Mouse (Mus musculus) G1E (cell line): ENCODE results near the gene Cd244a. TPM values are rescaled to one million over a fixed set of nuclear protein-coding genes. Genes with fewer than 3 reads are reported as not detected.

Experiments used
- ATAC-seq: 2 replicates; pipeline ENCODE4 v1.8.0; 2016; ENCODE audit warnings: mild to moderate bottlenecking; ENCODE audit not compliant: insufficient number of reproducible peaks, poor library complexity, low FRiP score, severe bottlenecking; ENCODE audit errors: extremely low read depth
- DNase-seq: peaks from one replicate; pipeline ENCODE4 v3.0.0; 2012; ENCODE audit warnings: low spot score
- H3K27me3 ChIP-seq: 2 replicates; pipeline ENCODE4 v1.6.1; 2012; ENCODE audit warnings: mild to moderate bottlenecking, low read length, inconsistent platforms; ENCODE audit not compliant: insufficient read depth
- H3K36me3 ChIP-seq: replicated peaks from 2 replicates; pipeline ENCODE3; 2012; ENCODE audit warnings: mild to moderate bottlenecking, inconsistent platforms
- H3K4me1 ChIP-seq: 2 replicates; pipeline ENCODE4 v1.6.1; 2012; ENCODE audit warnings: low read depth, low read length, inconsistent platforms, mixed read lengths; ENCODE audit not compliant: insufficient read depth
- H3K4me3 ChIP-seq: 2 replicates; pipeline ENCODE4 v1.5.1; 2012; ENCODE audit warnings: low read depth, mild to moderate bottlenecking, inconsistent platforms, low read length, moderate library complexity, mixed read lengths
- H3K9me3 ChIP-seq: replicated peaks from 2 replicates; pipeline ENCODE4 v1.6.1; 2012; ENCODE audit warnings: inconsistent platforms
- CTCF ChIP-seq: IDR thresholded peaks from 2 replicates; pipeline ENCODE4 v1.5.1; 2012; ENCODE audit warnings: low read depth, low read length, inconsistent platforms, mixed read lengths
- GATA1 ChIP-seq: IDR thresholded peaks from 2 replicates; pipeline ENCODE4 v1.6.1; 2012; ENCODE audit warnings: borderline replicate concordance, low read length, inconsistent platforms, mixed read lengths
- GATA2 ChIP-seq: IDR thresholded peaks from 2 replicates; pipeline ENCODE4 v1.6.1; 2012; ENCODE audit warnings: low read depth, low read length, inconsistent platforms, borderline replicate concordance
- POLR2AphosphoS5 ChIP-seq: IDR thresholded peaks from 2 replicates; pipeline ENCODE4 v1.6.1; 2012; ENCODE audit warnings: low read depth, low read length, inconsistent platforms; ENCODE audit not compliant: insufficient replicate concordance
- TAL1 ChIP-seq: conservative IDR thresholded peaks from 2 replicates; pipeline ENCODE4 v1.6.1; 2012; ENCODE audit warnings: low read depth, low read length, inconsistent platforms, mixed read lengths
- polyA plus RNA-seq: library from polyadenylated mRNA; stranded (reverse); fragments of >175 nt; gene quantifications from 2 replicates; pipeline ENCODE4 v1.2.3, GENCODE M21; 2012
- total RNA-seq, 2 experiments: library from RNA; stranded (forward) in 1 of 2; stranded (reverse) in 1 of 2; fragments of 200-1000 nt in 1 of 2; fragments of >200 nt in 1 of 2; fragmentation: Nextera tagmentation in 1 of 2; gene quantifications; 2 replicates each; pipeline ENCODE4 v1.2.3; 2014 to 2017

The Cd244a gene
- total and polyA plus RNA-seq, 3 experiments = 0.44 TPM; not detected in 2

DNA sequence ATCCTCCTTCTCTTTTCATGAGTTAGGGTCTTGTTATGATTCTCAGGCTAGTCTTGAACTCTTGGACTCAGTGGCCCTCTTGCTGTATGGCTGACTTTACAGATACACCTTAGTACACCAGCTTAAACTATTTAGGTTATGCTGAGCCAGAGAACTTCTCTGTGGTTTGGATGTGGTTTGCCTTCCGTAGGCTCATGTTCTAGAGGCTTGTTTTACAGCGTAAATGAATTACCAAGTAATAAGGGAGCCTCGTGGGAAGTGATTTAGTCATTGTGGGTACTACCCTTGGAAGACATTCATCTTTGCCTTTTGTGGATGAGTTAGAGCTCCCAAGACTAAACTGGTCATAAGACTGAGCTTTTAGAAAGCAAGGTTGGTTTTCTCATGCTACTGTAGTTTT, 68.8 kb downstream of the Cd244a start:
- no peak for ATAC-seq

GRCm38 (mm10) chr1:171629168-171629567, 70.2 kb downstream of the Cd244a start:
- no peak for TF ChIP-seq POLR2AphosphoS5
- no peak for TF ChIP-seq GATA1
- TF ChIP-seq TAL1 = no peak
- no peak for TF ChIP-seq CTCF
- TF ChIP-seq GATA2 = no peak
- peaks cover 30% of the 10 kb centered on the region for H3K9me3 ChIP-seq
- H3K27me3 ChIP-seq = no peaks in the 10 kb centered on the region
- H3K36me3 ChIP-seq = no peaks in the 10 kb centered on the region
- DNase-seq (no peak), ATAC-seq (no peak)
- no peak overlapping the region for H3K4me3 ChIP-seq
- H3K4me1 ChIP-seq = no peaks in the 10 kb centered on the region

More for the DNA sequence above, 68.8 kb downstream of the Cd244a start:
- no peak for TF ChIP-seq POLR2AphosphoS5
- no peak for TF ChIP-seq GATA1
- no peak for TF ChIP-seq GATA2
- TF ChIP-seq CTCF = no peak
- TF ChIP-seq TAL1 = no peak
- H3K9me3 ChIP-seq = peaks cover 28% of the 10 kb centered on the region
- no peaks in the 10 kb centered on the region for H3K27me3 ChIP-seq
- DNase-seq = no peak
- no peak overlapping the region for H3K4me3 ChIP-seq
- no peaks in the 10 kb centered on the region for H3K36me3 ChIP-seq
- no peaks in the 10 kb centered on the region for H3K4me1 ChIP-seq

GRCm38 (mm10) chr1:171630041-171630440, 71.0 kb downstream of the Cd244a start:
- TF ChIP-seq TAL1 = no peak
- TF ChIP-seq CTCF = no peak
- no peak for TF ChIP-seq POLR2AphosphoS5
- TF ChIP-seq GATA2 = no peak
- no peak for TF ChIP-seq GATA1
- H3K36me3 ChIP-seq = no peaks in the 10 kb centered on the region
- peaks cover 34% of the 10 kb centered on the region for H3K9me3 ChIP-seq
- H3K27me3 ChIP-seq = no peaks in the 10 kb centered on the region
- no peaks in the 10 kb centered on the region for H3K4me1 ChIP-seq
- no peak for DNase-seq
- H3K4me3 ChIP-seq = no peak overlapping the region
- ATAC-seq = no peak

GRCm38 (mm10) chr1:171630912-171631311, 71.9 kb downstream of the Cd244a start:
- DNase-seq (no peak), ATAC-seq (no peak)
- H3K27me3 ChIP-seq = no peaks in the 10 kb centered on the region
- H3K4me1 ChIP-seq = no peaks in the 10 kb centered on the region
- TF ChIP-seq POLR2AphosphoS5 (no peak), GATA2 (no peak), CTCF (no peak), GATA1 (no peak), TAL1 (no peak)
- H3K36me3 ChIP-seq = no peaks in the 10 kb centered on the region
- no peak overlapping the region for H3K4me3 ChIP-seq
- peaks cover 37% of the 10 kb centered on the region for H3K9me3 ChIP-seq

DNA sequence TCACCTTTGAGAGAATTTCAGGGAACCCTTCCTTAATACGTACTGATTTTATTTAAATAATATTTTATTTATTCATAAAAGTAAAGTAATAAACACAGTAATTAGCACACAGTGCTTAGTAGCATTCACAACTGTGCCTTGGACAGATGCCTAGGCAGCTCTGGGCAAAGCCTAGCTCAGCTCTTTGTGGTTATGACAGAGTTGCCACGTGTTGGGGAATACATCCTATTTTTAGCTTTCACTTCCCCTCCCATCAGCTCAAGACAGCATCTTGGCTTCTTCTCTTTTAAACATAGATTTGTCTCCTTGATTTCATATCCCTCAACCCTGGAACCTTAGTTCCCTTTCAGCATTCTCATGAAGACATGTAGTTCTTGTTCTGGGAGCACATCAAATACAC, 72.5 kb downstream of the Cd244a start:
- H3K27me3 ChIP-seq = no peaks in the 10 kb centered on the region
- DNase-seq (no peak), ATAC-seq (no peak)
- H3K36me3 ChIP-seq = no peaks in the 10 kb centered on the region
- H3K4me3 ChIP-seq = no peak overlapping the region
- H3K9me3 ChIP-seq = peaks cover 39% of the 10 kb centered on the region
- no peaks in the 10 kb centered on the region for H3K4me1 ChIP-seq
- TF ChIP-seq GATA2 (no peak), POLR2AphosphoS5 (no peak), CTCF (no peak), GATA1 (no peak), TAL1 (no peak)

DNA sequence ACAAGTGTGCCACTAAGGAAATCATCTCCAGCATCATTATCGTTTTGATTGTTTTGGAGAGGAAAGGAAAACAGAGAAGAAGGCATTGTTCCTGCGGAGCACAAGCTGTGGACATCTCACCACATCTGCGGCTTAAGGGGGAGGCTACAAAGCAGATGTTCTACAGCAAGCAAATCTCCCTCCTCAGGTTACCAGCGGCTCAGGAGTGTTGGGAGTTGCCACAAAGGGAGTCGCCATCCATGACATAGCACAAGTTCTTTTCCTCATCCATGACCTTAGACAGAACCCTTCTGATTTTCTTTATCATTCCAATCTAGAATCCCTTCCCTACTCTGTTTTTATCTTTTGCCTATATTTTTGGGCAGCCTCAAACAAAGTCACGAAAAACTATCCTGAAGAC, 76.7 kb downstream of the Cd244a start:
- TF ChIP-seq POLR2AphosphoS5 (no peak), TAL1 (no peak), GATA2 (no peak), GATA1 (no peak), CTCF (no peak)
- Histone ChIP-seq H3K27me3 (no peaks in the 10 kb centered on the region), H3K4me3 (no peak overlapping the region), H3K4me1 (no peaks in the 10 kb centered on the region), H3K9me3 (peaks cover 58% of the 10 kb centered on the region), H3K36me3 (no peaks in the 10 kb centered on the region)
- DNase-seq (no peak), ATAC-seq (no peak)

- Histone ChIP-seq H3K27me3 (no peaks in the 10 kb centered on the region), H3K4me3 (no peak overlapping the region), H3K4me1 (no peaks in the 10 kb centered on the region), H3K36me3 (no peaks in the 10 kb centered on the region), H3K9me3 (peaks cover 66% of the 10 kb centered on the region)
- TF ChIP-seq GATA2 (no peak), CTCF (no peak), POLR2AphosphoS5 (no peak), GATA1 (no peak), TAL1 (no peak)
- ATAC-seq (no peak), DNase-seq (no peak)
Measured at GRCm38 (mm10) chr1:171637101-171637500, 78.1 kb downstream of the Cd244a start.
